Mouse (Mus musculus) limb, embryonic 14.5 days (tissue): ENCODE data around the gene Cadm4. TPM values are rescaled to one million over a fixed set of nuclear protein-coding genes. Genes with fewer than 3 reads are reported as not detected.
A peak's percentile ranks its signal among the peaks of the same experiment; 100 is the strongest.

ENCODE experiments used
- ATAC-seq: fragments of 200-750 bp; cut with Nextera tagmentation; 2 replicates; pipeline ENCODE4 v1.8.0; 2017; ENCODE audit warnings: low read depth, moderate number of reproducible peaks, moderate TSS enrichment; ENCODE audit not compliant: low FRiP score
- DNase-seq: peaks from one replicate; pipeline ENCODE4 v3.0.0-alpha.2; 2015; ENCODE audit warnings: low spot score
- H3K27ac ChIP-seq: fragments of 300-500 bp; sonication (generic); replicated peaks from 2 replicates; pipeline ENCODE4 v1.5.1; 2014; ENCODE audit warnings: low read depth, mild to moderate bottlenecking, low read length, moderate library complexity, mixed read lengths
- H3K27me3 ChIP-seq: fragments of 300-500 bp; sonication (generic); 2 replicates; pipeline ENCODE4 v1.6.1; 2014; ENCODE audit warnings: low read length, mixed read lengths; ENCODE audit not compliant: control insufficient read depth, insufficient read depth
- H3K36me3 ChIP-seq: fragments of 300-500 bp; sonication (generic); 2 replicates; pipeline ENCODE4 v1.6.1; 2014; ENCODE audit warnings: mild to moderate bottlenecking, low read length, moderate library complexity, mixed read lengths; ENCODE audit not compliant: control insufficient read depth, insufficient read depth
- H3K4me1 ChIP-seq: fragments of 300-500 bp; sonication (generic); 2 replicates; pipeline ENCODE4 v1.6.1; 2014; ENCODE audit warnings: antibody characterized with exemption, low read length, mixed read lengths; ENCODE audit not compliant: control insufficient read depth, insufficient read depth
- H3K4me2 ChIP-seq: fragments of 300-500 bp; sonication (generic); replicated peaks from 2 replicates; pipeline ENCODE4 v1.6.1; 2014; ENCODE audit warnings: low read depth, mild to moderate bottlenecking, low read length, moderate library complexity; ENCODE audit not compliant: severe bottlenecking
- H3K4me3 ChIP-seq: fragments of 300-500 bp; sonication (generic); replicated peaks from 2 replicates; pipeline ENCODE4 v1.5.1; 2014; ENCODE audit warnings: low read length
- H3K9ac ChIP-seq: fragments of 300-500 bp; sonication (generic); 2 replicates; pipeline ENCODE4 v1.6.1; 2014; ENCODE audit warnings: mild to moderate bottlenecking, low read depth, low read length, moderate library complexity; ENCODE audit not compliant: severe bottlenecking
- H3K9me3 ChIP-seq: fragments of 300-500 bp; sonication (generic); 2 replicates; pipeline ENCODE4 v1.6.1; 2016; ENCODE audit warnings: low read length; ENCODE audit not compliant: control insufficient read depth
- POLR2A ChIP-seq: fragments of 200-500 bp; IDR thresholded peaks from 2 replicates; pipeline ENCODE4 v1.8.0; 2012; ENCODE audit warnings: inconsistent platforms, mild to moderate bottlenecking, moderate library complexity, borderline replicate concordance; ENCODE audit not compliant: insufficient read depth, insufficient read length; ENCODE audit errors: extremely low read depth
- WGBS: fragments of 180-500 bp; shearing (Covaris S2); extraction: QIAGEN DNeasy Blood & Tissue Kit; methylation state at CpG from one replicate; pipeline ENCODE4 v1.1.7; 2014; 5-methylcytosine and 5-hydroxymethylcytosine counted together
- polyA plus RNA-seq, 2 experiments: library from polyadenylated mRNA; depleted of rRNA in 1 of 2; stranded (reverse) in 1 of 2; unstranded in 1 of 2; fragments of >200 nt; fragmentation: Nextera tagmentation in 1 of 2; extraction: Ambion mirVana in 1 of 2; gene quantifications; 2 replicates each; pipeline versions ENCODE4 v1.2.1 to v1.2.3; 2012 to 2014

Gene Cadm4
- polyA plus RNA-seq, 2 experiments: 2.1 to 21.1 TPM

DNA sequence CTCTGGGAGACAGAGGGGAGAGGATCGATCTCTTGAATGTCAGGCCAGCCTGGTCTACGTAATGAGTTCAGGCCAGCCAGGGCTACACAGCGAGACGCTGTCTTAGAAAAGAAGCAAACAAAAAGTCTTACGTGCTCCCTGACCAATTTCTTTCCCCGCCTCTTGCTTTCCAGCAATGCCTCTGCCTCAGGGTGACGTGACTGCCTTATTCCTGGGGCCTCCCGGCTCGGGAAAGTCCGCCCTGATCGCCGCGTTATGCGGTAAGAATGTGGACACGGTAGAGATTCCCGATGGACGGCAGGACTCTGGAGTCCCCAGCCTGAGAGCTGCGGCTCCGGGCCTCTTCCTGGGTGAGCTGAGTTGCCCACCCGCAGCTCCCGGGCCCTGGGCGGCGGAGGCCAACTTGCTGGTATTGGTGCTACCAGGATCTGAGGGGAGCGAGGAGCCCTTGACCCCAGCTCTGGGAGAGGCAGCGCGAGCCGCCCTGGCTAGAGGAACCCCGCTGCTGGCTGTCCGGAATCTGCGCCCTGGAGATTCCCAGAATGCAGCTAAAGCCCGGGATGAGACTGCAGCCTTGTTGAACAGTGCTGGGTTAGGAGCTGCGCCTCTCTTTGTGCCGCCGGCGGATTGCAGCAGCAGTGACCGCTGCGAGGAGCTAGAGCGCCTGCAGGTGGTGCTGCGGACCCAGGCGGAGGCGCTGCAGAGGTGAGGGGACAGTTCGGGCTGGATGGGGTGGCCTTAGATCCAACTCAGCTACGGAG, 49.6 kb downstream of the Cadm4 start:
- no peaks in the 10 kb centered on the region for H3K9me3 ChIP-seq
- 1% methylated on average over 43 of the region's 43 CpGs for WGBS
- ATAC-seq: peak; percentile 45

DNA sequence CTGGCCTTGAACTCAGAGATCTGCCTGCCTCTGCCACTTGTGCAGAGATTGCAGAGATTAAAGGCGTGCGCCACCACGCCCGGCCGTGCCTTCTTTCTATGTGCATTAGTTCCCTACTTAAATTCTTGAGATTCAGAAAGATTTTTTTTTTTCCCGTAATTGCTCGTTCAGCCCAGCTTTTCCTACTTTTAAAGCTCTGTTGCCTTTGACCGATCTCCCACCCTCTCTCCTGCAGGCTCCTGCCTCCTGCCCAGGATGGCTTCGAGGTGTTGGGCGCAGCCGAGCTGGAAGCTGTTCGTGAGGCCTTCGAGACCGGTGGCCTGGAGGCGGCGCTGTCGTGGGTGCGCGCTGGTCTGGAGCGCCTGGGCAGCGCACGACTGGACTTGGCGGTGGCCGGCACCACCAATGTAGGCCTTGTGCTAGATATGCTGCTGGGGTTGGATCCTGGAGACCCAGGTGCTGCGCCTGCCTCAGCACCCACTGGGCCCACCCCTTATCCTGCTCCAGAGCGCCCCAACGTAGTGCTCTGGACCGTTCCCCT, 51.3 kb downstream of the Cadm4 start:
- Histone ChIP-seq H3K27me3 (no peaks in the 10 kb centered on the region), H3K4me3 (no peak overlapping the region), H3K4me1 (peaks cover 26% of the 10 kb centered on the region), H3K9me3 (no peaks in the 10 kb centered on the region), H3K4me2 (no peak overlapping the region), H3K36me3 (peaks cover 40% of the 10 kb centered on the region), H3K27ac (no peak overlapping the region), H3K9ac (no peak overlapping the region)
- TF ChIP-seq POLR2A: no peak
- ATAC-seq (no peak), DNase-seq (no peak)
- 70% methylated on average over 28 of the region's 28 CpGs for WGBS

More for the DNA sequence above, 49.6 kb downstream of the Cadm4 start:
- Histone ChIP-seq H3K4me2 (peak overlapping the region; percentile 94), H3K4me1 (peaks cover 26% of the 10 kb centered on the region), H3K27me3 (no peaks in the 10 kb centered on the region), H3K27ac (peak overlapping the region; percentile 67), H3K4me3 (peak overlapping the region; percentile 66), H3K9ac (peak overlapping the region; percentile 72), H3K36me3 (peaks cover 36% of the 10 kb centered on the region)
- peak; percentile 73 for DNase-seq
- TF ChIP-seq POLR2A: peak; percentile 22; the same call in 1 of the 2 replicates

GRCm38 (mm10) chr7:24533806-24534205, 52.0 kb downstream of the Cadm4 start:
- H3K4me3 ChIP-seq: no peak overlapping the region
- 27% methylated on average over 21 of the region's 42 CpGs for WGBS
- no peaks in the 10 kb centered on the region for H3K27me3 ChIP-seq
- H3K36me3 ChIP-seq: peaks cover 40% of the 10 kb centered on the region
- no peaks in the 10 kb centered on the region for H3K9me3 ChIP-seq
- no peak for TF ChIP-seq POLR2A
- no peak for ATAC-seq
- H3K9ac ChIP-seq: no peak overlapping the region
- no peak overlapping the region for H3K27ac ChIP-seq
- DNase-seq: no peak
- peaks cover 26% of the 10 kb centered on the region for H3K4me1 ChIP-seq
- H3K4me2 ChIP-seq: 0 out of 2 replicates have a peak overlapping the region, but pooled peaks have one; percentile 3

DNA sequence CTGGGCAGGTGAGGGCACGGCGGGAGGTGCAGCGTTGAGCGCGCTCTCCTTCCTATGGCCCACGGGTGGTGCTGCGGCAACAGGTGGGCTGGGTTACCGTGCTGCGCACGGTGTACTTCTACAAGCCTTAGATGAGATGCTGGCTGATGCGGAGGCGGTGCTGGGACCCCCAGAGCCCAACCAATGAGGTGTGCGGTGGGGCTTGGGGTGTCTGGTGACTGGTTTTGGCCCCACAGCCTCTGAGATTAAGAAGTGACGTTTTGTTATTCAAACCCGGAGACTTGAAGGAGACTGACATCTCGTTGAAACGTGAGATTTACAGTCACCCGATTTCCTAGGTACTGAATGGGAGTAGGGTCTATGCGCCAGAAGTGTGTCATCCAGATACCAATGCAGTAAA, 52.5 kb downstream of the Cadm4 start:
- Histone ChIP-seq H3K4me2 (0 out of 2 replicates have a peak overlapping the region, but pooled peaks have one; percentile 3), H3K4me3 (no peak overlapping the region), H3K27ac (no peak overlapping the region), H3K36me3 (peaks cover 40% of the 10 kb centered on the region), H3K9ac (no peak overlapping the region), H3K27me3 (no peaks in the 10 kb centered on the region), H3K4me1 (peaks cover 25% of the 10 kb centered on the region), H3K9me3 (no peaks in the 10 kb centered on the region)
- TF ChIP-seq POLR2A: no peak
- 28% methylated on average over 16 of the region's 19 CpGs for WGBS
- DNase-seq (no peak), ATAC-seq (no peak)

DNA sequence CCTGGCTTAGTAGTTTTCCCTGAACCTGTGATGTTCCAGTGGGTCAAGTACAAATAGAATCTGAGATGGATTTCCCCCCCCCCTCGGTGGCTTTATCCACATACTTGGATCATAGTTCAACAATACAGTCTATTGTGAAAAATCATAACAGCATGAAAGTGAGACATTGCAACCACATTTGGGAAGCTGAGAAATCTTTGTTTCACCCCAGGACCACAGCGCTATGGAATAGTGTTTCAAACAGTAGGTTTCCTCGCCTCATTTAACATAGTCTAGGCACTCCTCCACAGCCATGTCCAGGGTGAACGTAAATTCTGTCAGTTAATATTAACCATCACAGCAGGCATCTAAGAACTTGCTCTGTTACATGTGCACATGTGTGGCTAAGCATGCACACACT, 55.3 kb downstream of the Cadm4 start:
- no peaks in the 10 kb centered on the region for H3K9me3 ChIP-seq
- DNase-seq (no peak), ATAC-seq (no peak)
- no peak overlapping the region for H3K4me3 ChIP-seq
- TF ChIP-seq POLR2A: no peak
- peaks cover 40% of the 10 kb centered on the region for H3K36me3 ChIP-seq
- H3K27ac ChIP-seq: no peak overlapping the region
- no peaks in the 10 kb centered on the region for H3K27me3 ChIP-seq
- peaks cover 15% of the 10 kb centered on the region for H3K4me1 ChIP-seq
- H3K4me2 ChIP-seq: no peak overlapping the region
- WGBS: 73% methylated on average over 4 of the region's 4 CpGs
- H3K9ac ChIP-seq: no peak overlapping the region
